Mouse (Mus musculus) kidney, postnatal 0 days (tissue): ENCODE results near the gene Slc35f4. TPM values are rescaled to one million over a fixed set of nuclear protein-coding genes. Genes with fewer than 3 reads are reported as not detected.

ENCODE experiments used
- ATAC-seq: fragments of 200-750 bp; cut with Nextera tagmentation; replicated peaks from 2 replicates; pipeline ENCODE4 v1.8.0; 2017; ENCODE audit warnings: low read depth, moderate number of reproducible peaks, moderate TSS enrichment, moderate library complexity; ENCODE audit not compliant: low FRiP score
- DNase-seq: peaks from one replicate; pipeline ENCODE4 v3.0.0-alpha.2; 2016; ENCODE audit warnings: low spot score
- H3K27ac ChIP-seq: fragments of 300-500 bp; sonication (generic); 2 replicates; pipeline ENCODE4 v1.5.1; 2014; ENCODE audit warnings: mild to moderate bottlenecking
- H3K27me3 ChIP-seq: fragments of 300-500 bp; sonication (generic); 2 replicates; pipeline ENCODE4 v1.6.1; 2014; ENCODE audit warnings: low read length, mixed read lengths; ENCODE audit not compliant: insufficient read depth
- H3K36me3 ChIP-seq: fragments of 300-500 bp; sonication (generic); 2 replicates; pipeline ENCODE4 v1.6.1; 2014; ENCODE audit warnings: low read length, mixed read lengths; ENCODE audit not compliant: insufficient read depth
- H3K4me1 ChIP-seq: fragments of 300-500 bp; sonication (generic); replicated peaks from 2 replicates; pipeline ENCODE4 v1.6.1; 2014; ENCODE audit warnings: antibody characterized with exemption, low read length, mixed read lengths; ENCODE audit not compliant: insufficient read depth
- H3K4me2 ChIP-seq: fragments of 300-500 bp; sonication (generic); 2 replicates; pipeline ENCODE4 v1.6.1; 2014; ENCODE audit warnings: mild to moderate bottlenecking, low read length, moderate library complexity, mixed read lengths
- H3K4me3 ChIP-seq: fragments of 300-500 bp; sonication (generic); replicated peaks from 2 replicates; pipeline ENCODE4 v1.5.1; 2014; ENCODE audit warnings: low read depth, low read length
- H3K9ac ChIP-seq: fragments of 300-500 bp; sonication (generic); 2 replicates; pipeline ENCODE4 v1.6.1; 2014; ENCODE audit warnings: low read depth, low read length
- H3K9me3 ChIP-seq: fragments of 300-500 bp; sonication (generic); replicated peaks from 2 replicates; pipeline ENCODE4 v1.6.1; 2016; ENCODE audit warnings: low read length, inconsistent platforms, mixed read lengths
- CTCF ChIP-seq: IDR thresholded peaks from 2 replicates; pipeline ENCODE4 v1.5.1; 2016; ENCODE audit warnings: antibody characterized with exemption, low read depth, mild to moderate bottlenecking, moderate library complexity
- WGBS: fragments of 180-500 bp; shearing (Covaris S2); extraction: QIAGEN DNeasy Blood & Tissue Kit; methylation state at CpG from one replicate; pipeline ENCODE4 v1.1.7; 2014; 5-methylcytosine and 5-hydroxymethylcytosine counted together
- polyA plus RNA-seq: library from polyadenylated mRNA; unstranded; fragments of >200 nt; fragmentation: Nextera tagmentation; extraction: Ambion mirVana; gene quantifications from 2 replicates; pipeline ENCODE4 v1.2.1, GENCODE M21; 2015

Gene Slc35f4
- polyA plus RNA-seq, 1 experiment from 2014 or later, result not detected

GRCm38 (mm10) chr14:49308591-49308990 lies 217.3 kb downstream of the Slc35f4 start:
- TF ChIP-seq CTCF, result no peak
- no peaks in the 10 kb centered on the region for H3K36me3 ChIP-seq
- ATAC-seq, result no peak
- no peak for DNase-seq
- no peaks in the 10 kb centered on the region for H3K27me3 ChIP-seq
- no peak overlapping the region for H3K4me3 ChIP-seq
- no peak overlapping the region for H3K27ac ChIP-seq
- no peaks in the 10 kb centered on the region for H3K9me3 ChIP-seq
- 60% methylated on average over 1 of the region's 1 CpGs for WGBS
- no peak overlapping the region for H3K4me2 ChIP-seq
- H3K9ac ChIP-seq, result no peak overlapping the region
- no peaks in the 10 kb centered on the region for H3K4me1 ChIP-seq

- no peak for TF ChIP-seq CTCF
- no peak overlapping the region for H3K4me3 ChIP-seq
- H3K9me3 ChIP-seq, result no peaks in the 10 kb centered on the region
- H3K4me1 ChIP-seq, result no peaks in the 10 kb centered on the region
- H3K27me3 ChIP-seq, result no peaks in the 10 kb centered on the region
- no peak overlapping the region for H3K4me2 ChIP-seq
- no peak for DNase-seq
- ATAC-seq, result no peak
- no peak overlapping the region for H3K9ac ChIP-seq
- no peaks in the 10 kb centered on the region for H3K36me3 ChIP-seq
- WGBS, result 70% methylated on average over 3 of the region's 3 CpGs
- no peak overlapping the region for H3K27ac ChIP-seq
Measured at GRCm38 (mm10) chr14:49307842-49308241, 218.0 kb downstream of the Slc35f4 start.

- Histone ChIP-seq H3K4me2 (no peak overlapping the region), H3K4me3 (no peak overlapping the region), H3K36me3 (no peaks in the 10 kb centered on the region), H3K9ac (no peak overlapping the region), H3K27ac (no peak overlapping the region), H3K4me1 (no peaks in the 10 kb centered on the region), H3K27me3 (no peaks in the 10 kb centered on the region), H3K9me3 (no peaks in the 10 kb centered on the region)
- ATAC-seq, result no peak
- WGBS, result 93% methylated on average over 9 of the region's 9 CpGs
- no peak for TF ChIP-seq CTCF
- DNase-seq, result no peak
Measured at GRCm38 (mm10) chr14:49305534-49306409, 220.1 kb downstream of the Slc35f4 start.

- Histone ChIP-seq H3K4me2 (no peak overlapping the region), H3K9me3 (no peaks in the 10 kb centered on the region), H3K4me1 (no peaks in the 10 kb centered on the region), H3K27ac (no peak overlapping the region), H3K9ac (no peak overlapping the region), H3K4me3 (no peak overlapping the region), H3K36me3 (no peaks in the 10 kb centered on the region), H3K27me3 (no peaks in the 10 kb centered on the region)
- DNase-seq (no peak), ATAC-seq (no peak)
- 93% methylated on average over 2 of the region's 2 CpGs for WGBS
- TF ChIP-seq CTCF, result no peak
Measured at GRCm38 (mm10) chr14:49302271-49302857, 223.5 kb downstream of the Slc35f4 start.

- H3K36me3 ChIP-seq, result no peaks in the 10 kb centered on the region
- no peaks in the 10 kb centered on the region for H3K27me3 ChIP-seq
Measured at GRCm38 (mm10) chr14:49300981-49301619, 224.7 kb downstream of the Slc35f4 start.

GRCm38 (mm10) chr14:49300326-49300725 lies 225.5 kb downstream of the Slc35f4 start:
- no peak overlapping the region for H3K27ac ChIP-seq
- no peak for TF ChIP-seq CTCF
- WGBS, result 43% methylated on average over 8 of the region's 8 CpGs
- H3K4me2 ChIP-seq, result no peak overlapping the region
- H3K9ac ChIP-seq, result no peak overlapping the region
- ATAC-seq (no peak), DNase-seq (no peak)
- no peaks in the 10 kb centered on the region for H3K4me1 ChIP-seq
- H3K4me3 ChIP-seq, result no peak overlapping the region
- H3K27me3 ChIP-seq, result no peaks in the 10 kb centered on the region
- no peaks in the 10 kb centered on the region for H3K36me3 ChIP-seq
- H3K9me3 ChIP-seq, result no peaks in the 10 kb centered on the region

More at GRCm38 (mm10) chr14:49300981-49301619, 224.7 kb downstream of the Slc35f4 start:
- no peak overlapping the region for H3K9ac ChIP-seq
- no peak for TF ChIP-seq CTCF
- H3K27ac ChIP-seq, result no peak overlapping the region
- ATAC-seq (no peak), DNase-seq (no peak)
- H3K4me3 ChIP-seq, result no peak overlapping the region
- no peaks in the 10 kb centered on the region for H3K9me3 ChIP-seq
- H3K4me2 ChIP-seq, result no peak overlapping the region
- H3K4me1 ChIP-seq, result no peaks in the 10 kb centered on the region
- 56% methylated on average over 8 of the region's 8 CpGs for WGBS
